Mouse (Mus musculus): ENCODE results near the gene Enox2.

The Enox2 gene

GRCm38 (mm10) chrX:48985653-48986052 is 302.4 kb downstream of the Enox2 start:
- no peak for DNase-seq

- no peak for DNase-seq
Observed at GRCm38 (mm10) chrX:48984451-48984850, 303.6 kb downstream of the Enox2 start.
